Mouse (Mus musculus) heart, postnatal 0 days (tissue): ENCODE data around the gene AW011738.

ENCODE experiments used
- CTCF ChIP-seq: IDR thresholded peaks from 2 replicates; pipeline ENCODE4 v1.5.1; 2016; ENCODE audit warnings: antibody characterized with exemption, control low read depth, low read depth
- EP300 ChIP-seq: IDR thresholded peaks from 2 replicates; pipeline ENCODE4 v1.6.1; 2016; ENCODE audit warnings: antibody characterized with exemption, low read depth

- TF ChIP-seq CTCF = no peak
- TF ChIP-seq EP300 = no peak
Observed at GRCm38 (mm10) chr4:156203001-156203412, at the start of gene AW011738.
